Mouse (Mus musculus): ENCODE measurements around the gene Xndc1.

DNA sequence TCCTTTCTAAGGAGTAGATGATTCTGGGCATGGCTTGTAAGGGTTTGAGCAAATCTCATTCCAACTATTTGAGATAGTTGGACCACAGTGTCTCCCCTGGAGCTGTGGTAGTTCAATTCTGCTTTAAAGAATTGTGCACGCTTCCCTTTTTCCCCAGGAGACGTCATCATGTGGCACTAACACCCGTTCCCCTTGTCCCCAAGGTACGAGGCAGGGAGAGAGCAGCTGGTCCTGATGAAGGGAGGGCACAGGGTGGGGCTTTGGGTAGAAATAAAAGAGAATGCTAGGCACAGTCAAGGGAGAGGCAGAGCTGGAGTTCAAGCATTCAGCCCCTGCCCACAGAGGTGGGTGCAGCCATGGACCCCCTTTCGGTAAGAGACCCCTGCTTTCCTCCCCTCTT lies 17.5 kb downstream of the Xndc1 start, which contains the start of gene Trpc2:
- no peak for TF ChIP-seq POLR2A (IDR thresholded peaks at IDR 0.05; ENCODE audit: insufficient read length, low read depth)
- TF ChIP-seq MAX (IDR thresholded peaks at IDR 0.05; ENCODE audit: low read depth): no peak
- no peak for TF ChIP-seq TCF12 (IDR thresholded peaks at IDR 0.05; ENCODE audit: insufficient read depth, poor library complexity, severe bottlenecking)
- no peak for TF ChIP-seq CEBPB (IDR thresholded peaks at IDR 0.05; ENCODE audit: insufficient read depth, poor library complexity, severe bottlenecking)
- TF ChIP-seq POLR2AphosphoS2 (IDR thresholded peaks at IDR 0.05; ENCODE audit: insufficient read length, low read depth): no peak
- no peak for TF ChIP-seq MYOD1 (IDR thresholded peaks at IDR 0.05; ENCODE audit: control insufficient read depth in 1 of 3, insufficient read length in 2 of 3, low read depth in 2 of 3)
- TF ChIP-seq SRF (IDR thresholded peaks at IDR 0.05; ENCODE audit: control insufficient read depth, insufficient read length, low read depth): no peak
- TF ChIP-seq REST (IDR thresholded peaks at IDR 0.05; ENCODE audit: insufficient read depth, insufficient read length): no peak
- TF ChIP-seq USF1 (IDR thresholded peaks at IDR 0.05; ENCODE audit: low read depth): no peak
- no peak for TF ChIP-seq MYOG (IDR thresholded peaks at IDR 0.05; ENCODE audit: control insufficient read depth in 1 of 3, insufficient read depth in 1 of 3, insufficient read length in 2 of 3, low read depth in 2 of 3)
- no peak for TF ChIP-seq E2F4 (IDR thresholded peaks at IDR 0.05; ENCODE audit: insufficient read depth)
